In genomic region chr2:147307488-147308386, GRCm38 (mm10) we compare ENCODE assay signal across 7 mouse cellular contexts. TPM values are rescaled to one million over a fixed set of nuclear protein-coding genes. Genes with fewer than 3 reads are reported as not detected.
DNase-seq lines count a peak whose midpoint lies in the region; ATAC-seq lines count a peak whose summit lies in the region.

No protein-coding gene starts in this region.

- 14% methylated on average over 12 of the region's 12 CpGs for WGBS in forebrain, embryonic 13.5 days
- WGBS in hindbrain, embryonic 12.5 days = 21% methylated on average over 12 of the region's 12 CpGs

- H3K36me3 ChIP-seq in forebrain, embryonic 13.5 days (ENCODE audit: poor library complexity, severe bottlenecking) = no peaks in the 10 kb centered on the region
- H3K36me3 ChIP-seq in hindbrain, embryonic 12.5 days = no peaks in the 10 kb centered on the region

- H3K9ac ChIP-seq in forebrain, embryonic 13.5 days = no peak overlapping the region
- no peak overlapping the region for H3K9ac ChIP-seq in hindbrain, embryonic 12.5 days

- no peak overlapping the region for H3K4me2 ChIP-seq in forebrain, embryonic 13.5 days
- H3K4me2 ChIP-seq in hindbrain, embryonic 12.5 days (replicated peaks) = peak overlapping the region; percentile 21; the same call in 1 of the 2 replicates

- H3K27ac ChIP-seq in forebrain, embryonic 13.5 days = no peak overlapping the region
- H3K27ac ChIP-seq in hindbrain, embryonic 12.5 days = no peak overlapping the region

- no peaks in the 10 kb centered on the region for H3K9me3 ChIP-seq in forebrain, embryonic 13.5 days (replicated peaks)
- H3K9me3 ChIP-seq in hindbrain, embryonic 12.5 days (replicated peaks) = no peaks in the 10 kb centered on the region

- peaks cover 33% of the 10 kb centered on the region for H3K27me3 ChIP-seq in forebrain, embryonic 13.5 days
- H3K27me3 ChIP-seq in hindbrain, embryonic 12.5 days = peaks cover 29% of the 10 kb centered on the region

- peak; percentile 61 for DNase-seq in R1 (ENCODE audit: low read depth, low spot score)
- peak; percentile 40 for DNase-seq in layer of hippocampus, adult 9-11 months
- peak; percentile 71 for DNase-seq in lung, postnatal 14 days
- peak; percentile 76 for DNase-seq in right cerebral cortex, postnatal 14 days

- H3K4me3 ChIP-seq in forebrain, embryonic 13.5 days = no peak overlapping the region
- no peak overlapping the region for H3K4me3 ChIP-seq in hindbrain, embryonic 12.5 days

- ATAC-seq in cerebellum, adult (ENCODE audit: insufficient number of reproducible peaks, low FRiP score, low TSS enrichment) = peak; percentile 85
- peak; percentile 95 for ATAC-seq in forebrain, embryonic 13.5 days
- peak; percentile 87 for ATAC-seq in hindbrain, embryonic 12.5 days (ENCODE audit: low FRiP score)

- no peaks in the 10 kb centered on the region for H3K4me1 ChIP-seq in forebrain, embryonic 13.5 days
- no peaks in the 10 kb centered on the region for H3K4me1 ChIP-seq in hindbrain, embryonic 12.5 days

RNA-seq across cellular contexts. Expression of gene Pax1, which starts 54.0 kb away (rescaled TPM):
- polyA plus RNA-seq in forebrain, embryonic 13.5 days (2015; fragmentation: Nextera tagmentation; extraction: Ambion mirVana) = 0.06 TPM in 1 of 2 replicates, not detected in the other
- 4.7 and 7.3 TPM in 2 replicates for polyA plus RNA-seq in hindbrain, embryonic 12.5 days (2016; fragmentation: Nextera tagmentation; extraction: Ambion mirVana)
